Mouse (Mus musculus) retina, postnatal 7 days (tissue): ENCODE data around the gene Megf8.

Experiments used
- DNase-seq: peaks from one replicate; pipeline ENCODE4 v3.0.0-alpha.2; 2012; ENCODE audit warnings: low read depth, low spot score

The Megf8 gene

DNA sequence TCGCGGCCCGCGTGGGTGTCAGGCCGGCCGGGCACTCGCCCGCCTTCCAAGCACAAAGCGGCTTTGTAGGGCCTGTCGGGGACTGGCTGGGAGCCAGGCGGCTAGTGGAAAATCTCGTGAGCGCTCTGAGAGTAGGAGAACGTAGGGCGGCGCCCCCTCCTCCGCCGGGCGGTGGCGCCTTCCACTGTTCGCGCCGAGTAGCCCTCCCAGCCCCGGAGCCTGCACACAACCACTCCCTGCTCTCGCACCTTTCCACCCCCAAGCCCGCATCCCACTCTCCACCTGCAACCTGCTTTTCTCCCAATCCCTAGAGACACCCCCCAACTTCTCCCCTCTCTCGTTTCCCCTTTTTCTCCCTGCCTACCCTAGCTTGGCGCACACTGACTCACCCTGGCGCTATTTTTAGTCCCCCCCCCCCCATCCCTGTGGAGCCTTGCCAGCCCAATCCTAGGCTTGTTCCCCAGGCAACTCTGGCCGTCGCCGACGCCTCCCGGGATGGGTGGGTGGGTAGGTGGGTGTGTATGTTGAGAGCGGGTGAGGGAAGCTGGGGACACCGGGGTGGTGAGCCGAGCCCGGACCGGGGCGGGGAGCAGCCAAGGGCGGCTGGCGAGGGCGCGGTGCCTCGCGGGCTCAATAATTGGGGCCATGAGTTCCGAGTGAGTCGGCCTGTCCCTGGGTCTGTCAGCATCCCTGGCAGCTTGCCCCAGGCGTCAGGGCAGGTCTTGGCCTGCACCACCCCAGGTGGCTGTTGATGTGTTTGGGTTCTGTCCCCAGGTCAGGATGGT, 37.7 kb upstream of the Megf8 start:
- peak; percentile 93 for DNase-seq

DNA sequence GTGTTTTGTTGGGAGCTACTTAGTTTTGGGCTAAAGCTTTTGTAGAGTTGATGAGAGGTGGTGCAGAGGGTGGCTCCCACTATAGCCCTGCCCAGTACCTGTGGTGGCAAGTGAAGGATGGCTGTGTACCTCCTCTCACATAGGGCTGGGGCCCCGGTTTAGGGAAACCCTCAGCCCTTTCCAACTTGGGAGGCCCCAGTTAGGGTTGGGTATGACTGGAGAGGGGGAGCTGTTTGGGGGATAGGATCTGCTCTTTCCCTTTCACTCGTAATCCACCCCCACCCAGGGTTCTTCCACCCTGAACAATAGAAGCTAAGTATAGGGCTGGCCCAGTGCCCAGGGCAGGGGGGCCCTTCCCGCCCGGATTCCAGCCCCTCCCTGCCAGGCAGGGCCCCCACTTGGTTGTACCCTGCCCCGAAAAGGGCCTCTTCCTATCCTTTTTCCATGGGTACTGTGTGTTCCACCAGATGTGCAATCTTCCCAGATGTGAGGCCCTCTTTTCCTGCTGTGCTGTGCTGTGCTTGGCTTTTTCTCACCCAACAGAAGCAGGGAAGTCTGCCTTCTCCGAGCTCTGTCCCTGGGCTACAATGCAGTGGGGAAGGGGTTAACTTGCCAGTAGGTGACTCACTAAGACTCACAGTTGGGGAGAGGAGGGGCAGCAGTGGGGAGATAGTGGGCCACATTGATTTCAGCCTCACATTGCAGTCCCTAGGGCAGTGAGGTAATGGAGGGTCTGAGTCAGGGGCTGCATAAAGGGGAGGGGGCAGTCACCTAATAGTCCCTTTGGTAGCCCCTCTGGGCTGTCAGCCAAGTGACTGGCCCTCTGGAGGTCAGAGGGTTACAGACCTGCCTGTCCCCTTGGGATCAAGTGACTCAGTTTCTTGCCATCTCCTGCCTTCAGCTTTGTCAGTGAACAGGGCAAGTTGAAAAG, 36.8 kb upstream of the Megf8 start:
- no peak for DNase-seq

DNA sequence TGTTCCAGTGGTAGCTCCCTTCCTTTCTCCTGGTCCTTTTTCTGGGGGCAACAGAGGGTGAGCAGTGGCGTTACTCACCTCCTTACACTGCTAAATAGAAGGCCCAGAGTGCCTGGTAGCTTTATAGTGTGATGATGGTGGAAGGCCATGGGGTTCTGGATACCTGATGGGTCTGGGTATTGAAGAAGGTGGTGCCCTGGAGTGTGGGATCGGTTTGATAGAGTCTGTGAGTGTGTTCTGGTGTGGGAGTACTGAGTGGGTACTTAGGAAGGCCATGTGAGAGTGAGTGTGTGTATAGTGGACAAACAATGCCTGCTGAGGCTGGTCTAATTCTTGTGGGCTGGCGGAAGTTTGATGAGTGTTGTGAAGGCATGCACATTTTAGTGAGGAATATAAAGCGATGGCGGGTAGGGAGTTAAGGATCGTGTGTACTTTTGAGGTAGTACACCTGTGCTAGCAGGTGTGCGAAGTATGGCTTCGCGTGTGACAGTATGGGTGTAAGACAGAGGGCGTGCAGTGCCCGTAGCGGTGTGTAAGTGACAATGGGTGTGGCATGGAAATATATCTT, 35.7 kb upstream of the Megf8 start:
- no peak for DNase-seq

DNA sequence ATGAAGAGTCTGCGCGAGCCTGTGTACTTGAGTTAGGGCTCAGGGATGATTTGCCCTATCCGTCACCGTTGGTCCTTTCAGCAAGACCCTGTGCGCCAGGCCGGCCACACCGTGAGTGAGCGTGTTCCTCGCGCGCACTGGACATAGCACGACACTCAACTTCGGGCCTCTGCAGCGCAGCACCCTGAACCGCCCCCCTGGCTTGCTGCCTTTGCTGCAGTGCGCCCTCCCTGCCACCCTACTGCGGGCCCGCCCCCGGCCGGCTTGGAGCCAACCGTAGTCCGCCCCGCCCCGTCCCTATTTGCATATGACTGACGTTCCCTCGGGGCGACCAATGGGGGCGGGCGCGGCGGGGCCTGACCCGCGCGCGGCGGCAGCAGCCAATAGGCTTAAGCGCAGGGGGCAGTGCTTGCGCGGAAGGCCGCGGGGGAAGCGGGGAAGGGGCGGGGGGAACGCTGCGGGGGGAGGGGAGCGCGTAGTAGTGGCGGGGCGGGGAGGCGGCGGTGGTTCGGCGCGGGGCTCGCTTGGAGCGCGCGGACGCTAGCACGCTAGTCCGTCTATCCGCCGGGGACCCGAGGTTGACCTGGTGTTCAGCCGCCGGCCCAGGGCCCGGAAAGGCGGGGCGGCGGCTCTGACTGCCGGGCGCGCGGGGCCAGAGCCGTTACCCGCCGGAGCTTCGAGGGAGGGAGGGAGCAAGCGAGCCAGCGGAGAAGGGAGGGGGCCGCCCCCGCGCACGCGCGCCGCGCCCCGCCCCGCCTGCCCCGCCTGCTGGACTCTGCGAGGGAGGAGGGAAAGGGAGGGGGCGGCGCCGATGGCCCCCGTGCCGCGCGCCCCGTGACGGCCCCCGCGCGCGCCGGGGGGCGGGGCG, 35.0 kb upstream of the Megf8 start:
- DNase-seq: peak; percentile 96

DNA sequence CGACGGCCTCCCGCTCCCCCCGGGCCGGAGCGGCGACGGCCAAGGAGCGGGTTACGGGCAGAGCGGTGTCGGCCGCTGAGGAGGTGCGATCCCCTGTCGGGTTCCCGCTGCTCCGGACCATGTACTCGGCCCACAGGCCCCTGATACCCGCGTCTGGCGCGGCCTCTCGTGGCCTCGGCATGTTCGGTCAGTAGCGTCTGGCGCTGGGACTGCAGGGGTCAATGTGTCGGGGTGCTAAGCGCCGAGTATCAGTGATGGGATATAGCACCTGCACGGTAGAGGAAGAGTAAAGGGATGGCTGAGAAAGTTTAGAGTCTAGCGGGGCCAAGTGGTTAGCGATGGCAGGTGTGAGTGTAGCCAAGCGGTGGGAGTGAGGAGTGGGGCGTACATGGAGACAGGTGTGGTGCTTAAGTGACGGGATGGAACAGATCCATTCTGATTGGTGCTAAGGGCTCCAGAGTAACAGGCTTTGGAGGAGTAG, 34.2 kb upstream of the Megf8 start:
- no peak for DNase-seq

DNA sequence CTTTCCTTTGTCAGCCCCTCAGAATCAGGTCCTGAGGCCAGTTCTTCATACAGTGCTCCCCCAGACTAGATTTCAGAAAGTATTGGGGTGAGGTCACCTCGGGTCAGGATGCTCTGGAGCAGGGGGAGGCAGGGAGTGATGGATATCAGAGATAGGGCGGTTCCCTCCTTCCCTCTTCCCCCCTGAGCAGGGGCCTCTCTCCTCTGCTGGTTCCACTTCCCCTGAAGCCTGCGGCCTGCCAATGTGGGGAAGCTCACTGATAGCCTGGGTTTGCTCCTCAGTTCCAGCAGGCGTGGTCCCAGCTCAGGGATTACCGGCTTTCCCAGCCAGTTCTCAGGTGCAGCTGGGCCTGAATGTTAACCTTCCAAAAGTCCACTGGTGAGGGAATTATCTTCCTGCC, 33.3 kb upstream of the Megf8 start:
- DNase-seq: no peak

DNA sequence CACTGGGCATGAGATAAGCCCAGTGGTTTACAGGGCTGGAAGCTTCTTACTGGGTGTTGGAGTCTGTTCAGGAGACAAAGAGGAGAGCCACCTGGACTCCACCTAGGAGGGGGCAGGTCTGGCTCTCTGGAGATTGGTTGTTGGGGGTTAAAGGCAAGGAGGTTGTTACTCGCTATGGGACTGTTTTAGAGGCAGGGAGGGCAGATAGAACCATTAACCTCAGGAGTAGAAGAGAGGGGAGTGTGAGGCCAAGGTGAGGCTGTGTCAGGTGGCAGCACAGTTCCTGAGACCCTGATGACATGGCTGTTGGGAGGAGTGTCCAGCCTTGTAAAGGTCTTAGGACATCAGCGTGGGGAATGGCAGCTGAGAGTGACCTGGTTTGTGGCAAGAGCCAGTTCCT, 32.8 kb upstream of the Megf8 start:
- DNase-seq: no peak

DNA sequence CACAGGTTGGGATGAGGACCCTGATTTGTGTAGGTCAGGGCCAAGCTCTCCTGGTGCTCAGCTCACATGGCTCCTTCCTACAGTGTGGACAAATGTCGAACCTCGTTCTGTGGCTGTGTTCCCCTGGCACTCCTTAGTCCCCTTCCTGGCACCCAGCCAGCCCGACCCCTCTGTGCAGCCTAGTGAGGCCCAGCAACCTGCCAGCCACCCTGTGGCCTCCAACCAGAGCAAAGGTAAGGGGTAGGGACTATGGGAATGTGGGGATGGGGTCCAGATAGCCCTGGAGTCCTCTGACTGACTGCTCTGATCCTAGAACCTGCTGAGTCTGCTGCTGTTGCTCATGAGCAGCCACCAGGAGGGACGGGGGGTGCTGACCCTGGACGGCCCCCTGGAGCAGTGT, 32.2 kb upstream of the Megf8 start:
- DNase-seq: no peak

DNA sequence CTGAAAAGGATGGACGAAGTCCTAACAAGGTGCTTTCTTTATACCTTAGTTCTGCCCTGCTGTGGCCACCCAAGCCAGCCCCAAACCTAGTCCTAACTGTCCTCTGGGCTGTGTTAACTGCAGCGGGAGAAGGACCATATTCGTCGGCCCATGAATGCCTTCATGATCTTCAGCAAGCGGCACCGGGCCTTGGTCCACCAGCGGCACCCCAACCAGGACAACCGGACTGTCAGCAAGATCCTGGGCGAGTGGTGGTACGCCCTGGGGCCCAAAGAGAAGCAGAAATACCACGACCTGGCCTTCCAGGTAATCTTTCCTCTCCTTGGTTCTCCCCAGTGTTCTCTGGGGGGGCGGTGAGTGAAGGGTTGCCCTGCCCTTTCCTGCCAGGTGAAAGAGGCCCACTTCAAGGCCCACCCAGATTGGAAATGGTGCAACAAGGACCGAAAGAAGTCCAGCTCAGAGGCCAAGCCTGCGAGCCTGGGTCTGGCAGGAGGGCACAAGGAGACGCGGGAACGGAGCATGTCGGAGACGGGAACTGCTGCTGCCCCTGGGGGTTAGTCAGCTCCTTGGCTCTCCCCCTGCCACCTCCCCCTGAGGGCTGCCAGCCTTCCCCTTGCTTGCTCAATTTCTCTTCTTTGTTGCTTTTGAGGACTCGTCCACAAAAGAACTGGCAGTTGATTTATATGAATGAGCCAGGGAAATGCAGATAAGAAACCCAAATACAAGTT, 31.3 kb upstream of the Megf8 start:
- DNase-seq: no peak

DNA sequence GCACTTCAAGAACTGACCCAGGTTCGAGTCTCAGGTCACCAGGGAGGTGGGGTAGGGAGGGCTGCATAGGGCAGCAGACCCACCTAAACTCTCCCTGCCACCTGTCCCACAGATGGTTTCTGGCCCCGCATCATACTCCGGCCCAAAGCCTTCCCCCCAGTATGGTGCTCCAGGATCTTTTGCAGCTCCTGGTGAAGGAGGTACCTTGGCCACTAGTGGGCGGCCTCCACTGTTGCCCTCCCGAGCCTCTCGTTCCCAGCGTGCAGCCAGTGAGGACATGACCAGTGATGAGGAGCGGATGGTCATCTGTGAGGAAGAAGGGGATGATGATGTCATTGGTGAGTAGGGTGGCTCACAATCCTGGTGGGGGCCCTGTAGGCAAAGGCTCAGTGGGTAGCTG, 30.0 kb upstream of the Megf8 start:
- DNase-seq: no peak

DNA sequence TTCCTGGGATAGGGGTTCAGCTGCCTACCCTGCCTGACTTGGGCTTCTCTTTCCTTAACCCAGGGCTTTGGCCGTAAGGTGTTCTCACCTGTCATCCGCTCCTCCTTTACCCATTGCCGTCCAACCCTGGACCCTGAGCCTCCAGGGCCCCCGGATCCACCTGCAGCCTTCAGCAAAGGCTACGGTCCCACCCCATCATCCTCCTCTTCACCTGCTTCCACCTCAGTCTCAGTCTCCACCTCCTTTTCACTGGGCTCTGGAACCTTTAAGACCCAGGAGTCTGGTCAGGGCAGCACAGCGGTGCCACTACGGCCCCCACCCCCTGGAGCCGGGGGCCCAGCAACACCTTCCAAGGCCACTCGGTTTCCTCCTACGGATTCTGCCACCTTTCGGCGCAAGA, 29.0 kb upstream of the Megf8 start:
- no peak for DNase-seq

DNA sequence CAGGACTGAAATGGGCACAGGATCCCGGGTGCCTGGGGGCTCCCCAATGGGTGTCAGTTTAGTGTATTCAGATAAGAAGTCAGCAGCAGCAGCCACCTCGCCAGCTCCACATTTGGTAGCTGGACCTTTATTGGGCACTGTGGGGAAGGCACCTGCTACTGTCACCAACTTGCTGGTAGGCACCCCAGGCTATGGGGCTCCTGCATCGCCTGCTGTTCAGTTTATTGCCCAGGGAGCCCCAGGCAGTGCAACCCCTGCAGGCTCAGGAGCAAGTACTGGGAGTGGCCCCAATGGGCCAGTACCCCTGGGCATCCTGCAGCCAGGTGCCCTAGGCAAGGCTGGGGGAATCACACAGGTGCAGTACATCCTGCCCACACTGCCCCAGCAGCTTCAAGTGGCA, 28.2 kb upstream of the Megf8 start:
- no peak for DNase-seq

DNA sequence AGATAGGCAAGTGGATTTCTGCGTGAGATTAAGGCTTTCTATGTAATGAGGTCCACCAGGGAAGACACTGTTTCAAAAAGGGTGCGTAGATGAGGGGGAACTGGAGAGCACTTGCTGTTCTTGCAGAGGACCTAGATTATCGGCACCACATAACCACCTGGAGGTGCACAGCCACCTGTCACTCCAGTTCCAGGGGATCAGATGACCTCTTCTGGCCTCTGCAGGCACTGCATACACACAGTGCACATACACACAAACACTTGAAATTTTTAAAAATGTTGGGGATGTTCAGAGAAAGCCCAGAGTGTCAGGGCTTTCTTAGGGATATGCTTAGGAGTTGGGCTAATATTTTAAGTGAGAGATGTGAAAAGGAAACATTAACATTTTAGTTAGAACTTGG, 27.0 kb upstream of the Megf8 start:
- no peak for DNase-seq

DNA sequence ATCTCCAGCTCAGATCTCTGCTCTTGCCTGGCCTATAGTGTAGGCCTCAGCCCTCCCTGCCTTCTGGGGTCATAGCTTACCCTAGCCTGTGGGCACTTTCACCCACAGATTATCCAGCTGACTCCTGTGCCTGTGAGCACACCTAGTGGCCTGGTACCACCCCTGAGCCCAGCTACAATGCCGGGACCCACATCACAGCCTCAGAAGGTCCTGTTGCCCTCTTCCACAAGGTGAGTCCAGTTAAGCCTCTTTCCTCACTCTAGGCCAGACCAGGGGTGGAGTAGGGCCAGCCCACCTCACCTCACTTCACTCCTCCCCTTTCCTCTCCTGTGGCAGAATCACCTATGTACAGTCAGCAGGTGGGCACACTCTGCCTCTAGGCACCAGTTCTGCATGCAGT, 26.5 kb upstream of the Megf8 start:
- DNase-seq: no peak

DNA sequence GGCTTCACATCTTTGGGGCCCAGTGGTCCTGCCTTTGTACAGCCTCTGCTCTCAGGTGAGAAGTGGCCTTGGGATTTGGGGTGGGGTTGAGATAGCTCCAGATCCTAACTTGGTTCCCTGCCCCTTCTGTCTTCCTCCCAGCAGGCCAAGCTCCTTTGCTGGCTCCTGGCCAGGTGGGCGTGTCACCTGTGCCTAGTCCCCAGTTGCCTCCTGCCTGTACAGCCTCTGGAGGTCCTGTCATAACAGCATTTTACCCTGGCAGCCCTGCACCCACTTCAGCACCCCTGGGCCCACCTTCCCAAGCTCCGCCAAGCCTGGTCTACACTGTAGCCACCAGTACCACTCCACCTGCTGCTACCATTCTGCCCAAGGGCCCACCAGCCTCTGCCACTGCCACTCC, 26.1 kb upstream of the Megf8 start:
- no peak for DNase-seq

DNA sequence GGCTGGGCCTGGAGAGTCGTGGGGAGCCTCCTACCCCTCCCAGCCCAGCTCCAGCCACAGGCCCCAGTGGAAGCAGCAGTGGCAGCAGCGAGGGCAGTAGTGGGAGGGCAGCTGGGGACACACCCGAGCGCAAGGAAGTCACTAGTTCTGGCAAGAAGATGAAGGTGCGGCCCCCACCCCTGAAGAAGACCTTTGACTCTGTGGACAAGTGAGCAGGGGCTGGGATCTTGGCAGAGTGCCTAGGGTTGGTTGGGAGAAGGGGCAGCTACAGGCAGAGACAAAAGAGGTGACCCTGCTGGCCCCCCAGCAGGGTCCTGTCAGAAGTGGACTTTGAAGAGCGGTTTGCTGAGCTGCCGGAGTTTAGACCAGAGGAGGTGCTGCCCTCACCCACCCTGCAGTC, 24.9 kb upstream of the Megf8 start:
- DNase-seq: no peak

DNA sequence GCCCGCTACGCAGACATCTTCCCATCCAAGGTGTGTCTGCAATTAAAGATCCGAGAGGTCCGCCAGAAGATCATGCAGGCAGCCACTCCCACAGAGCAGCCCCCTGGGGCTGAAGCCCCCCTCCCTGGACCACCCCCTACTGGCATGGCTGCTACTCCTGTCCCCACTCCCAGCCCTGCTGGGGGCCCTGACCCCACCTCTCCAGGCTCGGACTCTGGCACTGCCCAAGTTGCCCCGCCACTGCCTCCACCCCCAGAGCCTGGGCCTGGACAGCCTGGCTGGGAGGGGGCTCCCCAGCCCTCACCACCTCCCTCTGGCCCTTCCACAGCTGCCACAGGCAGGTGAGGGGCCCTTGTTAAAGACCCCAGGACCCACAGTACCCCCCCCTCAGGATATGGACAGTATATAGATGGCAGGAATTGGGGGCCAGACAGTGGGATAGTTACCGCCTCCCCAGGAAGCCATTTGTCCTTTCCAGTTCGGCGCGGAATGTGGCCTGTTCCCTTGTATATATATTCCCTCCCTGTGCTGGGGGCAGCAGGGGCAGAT, 23.7 kb upstream of the Megf8 start:
- no peak for DNase-seq

DNA sequence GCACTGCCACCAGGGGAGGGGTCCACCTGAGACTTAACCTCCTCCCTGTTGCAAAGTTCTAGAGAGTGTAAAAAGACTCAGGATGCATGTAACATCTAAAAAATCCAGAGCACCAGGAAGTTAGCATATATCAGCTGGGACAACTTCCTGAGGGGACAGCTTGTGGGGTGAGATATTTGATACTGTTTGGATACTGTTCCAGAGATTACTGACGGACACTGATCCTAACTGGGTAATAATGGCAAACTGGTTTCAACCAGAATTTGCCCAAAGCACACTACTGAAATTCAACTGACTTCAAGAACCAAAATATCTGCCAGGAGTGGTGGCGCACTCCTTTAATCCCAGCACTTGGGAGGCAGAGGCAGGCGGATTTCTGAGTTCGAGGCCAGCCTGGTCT, 22.5 kb upstream of the Megf8 start:
- no peak for DNase-seq

DNA sequence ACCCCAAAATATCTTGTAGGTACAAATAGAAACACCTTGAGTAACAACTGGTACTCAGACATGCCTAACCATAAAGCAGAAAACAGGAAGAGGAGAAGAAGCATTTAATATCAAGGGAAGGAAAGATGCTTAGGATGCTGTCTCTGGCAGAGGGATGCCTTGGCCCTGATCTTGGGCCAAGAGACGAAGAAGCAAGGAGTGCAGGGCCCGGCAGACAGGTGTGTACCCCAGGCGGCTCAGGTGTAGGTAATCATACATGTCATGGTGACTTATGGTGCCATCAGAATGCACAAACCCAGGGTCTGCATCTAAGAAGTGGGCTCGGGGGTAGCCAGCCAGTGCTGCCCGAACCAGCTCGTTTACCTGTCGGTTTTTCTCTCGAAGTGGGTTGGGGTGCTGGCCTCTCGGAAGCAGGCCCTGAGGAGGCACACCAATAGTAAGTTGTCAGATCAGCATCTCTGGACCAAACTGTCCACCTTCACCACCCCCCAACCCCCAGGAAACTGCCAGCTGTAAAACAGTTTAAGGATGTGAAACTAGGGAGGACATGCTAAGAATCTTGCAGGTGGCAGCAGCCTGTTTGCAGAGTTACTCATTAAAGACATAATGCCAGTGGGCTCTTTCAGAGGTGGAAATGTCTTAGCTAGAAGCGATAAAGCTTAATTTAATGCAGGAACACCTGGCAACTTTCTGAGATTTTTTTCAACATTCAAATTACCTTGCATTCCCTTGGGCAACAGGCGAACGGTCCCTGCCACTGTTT, 21.8 kb upstream of the Megf8 start:
- DNase-seq: no peak

DNA sequence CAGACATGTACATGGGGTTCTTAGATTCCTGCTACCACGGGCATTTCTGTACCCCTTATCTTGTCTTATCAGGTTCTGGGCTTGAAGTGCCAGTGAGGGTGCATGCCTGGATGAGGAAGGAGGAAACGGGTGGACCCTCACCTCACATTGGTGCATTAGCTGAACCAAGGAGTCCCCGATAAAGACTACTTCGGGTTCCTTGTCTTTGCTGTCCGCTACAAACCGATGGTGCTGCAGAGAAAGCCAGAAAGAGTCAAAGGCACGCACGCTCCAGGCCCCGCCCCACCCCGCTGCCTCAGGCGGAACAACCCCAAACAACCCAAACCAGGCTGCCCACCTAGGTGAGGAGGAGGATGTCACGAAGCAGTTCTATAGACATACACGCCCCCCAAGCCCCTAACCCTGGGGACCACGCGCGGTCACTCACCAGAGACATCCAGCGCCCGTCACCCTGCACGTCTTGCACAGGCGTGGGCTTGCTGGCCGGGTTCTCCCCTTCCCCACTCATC, 20.0 kb upstream of the Megf8 start:
- DNase-seq: no peak
